Mouse (Mus musculus) c-Kit-negative CD71-positive TER-119-positive erythroid progenitor cells, embryonic 14.5 days (primary cell): ENCODE data around the gene Olfr16.

Experiments used
- DNase-seq: peaks from one replicate; pipeline ENCODE4 v3.0.0-alpha.2; 2013; ENCODE audit warnings: low read depth, low spot score

Gene Olfr16

DNA sequence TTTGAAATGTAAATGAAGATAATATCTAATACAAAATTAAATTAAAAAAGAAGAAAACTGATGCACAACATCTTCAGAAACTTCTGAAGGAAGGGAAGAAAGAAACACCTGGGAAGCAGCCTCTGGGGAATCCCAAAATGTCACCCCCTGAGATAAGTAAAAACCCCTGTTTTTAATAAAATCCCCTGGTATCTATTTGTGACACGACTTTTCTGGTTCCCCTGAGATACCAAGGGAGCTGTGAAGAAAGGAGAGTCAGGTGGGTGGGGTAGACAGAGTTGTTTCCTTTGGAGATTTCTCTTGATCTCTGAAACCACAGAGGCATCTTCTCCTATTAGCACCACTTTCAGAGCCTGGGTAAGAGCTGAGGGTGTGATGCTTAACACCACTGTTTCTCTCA lies at the start of gene Olfr16:
Gene Olfr16 (plus strand): TSS at position 250 of the 400 bp plus-strand sequence.
- no peak for DNase-seq

GRCm38 (mm10) chr1:172903313-172903712 lies 46.9 kb upstream of the Olfr16 start:
- DNase-seq = no peak

DNA sequence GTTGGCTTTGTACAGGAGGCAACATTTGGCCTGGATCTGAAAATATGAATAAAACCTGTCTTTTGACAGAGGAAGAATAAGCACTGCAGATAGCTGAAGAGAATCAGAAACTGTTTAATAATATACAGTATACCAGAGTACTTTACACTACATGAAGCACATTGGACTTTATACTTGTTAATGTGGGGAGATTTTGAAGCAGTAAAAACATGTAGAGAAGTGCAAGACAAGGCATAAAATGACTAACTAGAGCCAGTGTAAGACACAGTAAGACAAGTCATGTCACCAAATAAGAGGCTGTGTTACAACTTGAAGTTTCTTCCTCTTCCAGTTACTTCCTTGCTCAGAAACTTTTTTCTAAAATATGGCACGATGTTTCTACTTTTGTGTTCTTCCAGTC lies 33.1 kb upstream of the Olfr16 start:
- DNase-seq = no peak

DNA sequence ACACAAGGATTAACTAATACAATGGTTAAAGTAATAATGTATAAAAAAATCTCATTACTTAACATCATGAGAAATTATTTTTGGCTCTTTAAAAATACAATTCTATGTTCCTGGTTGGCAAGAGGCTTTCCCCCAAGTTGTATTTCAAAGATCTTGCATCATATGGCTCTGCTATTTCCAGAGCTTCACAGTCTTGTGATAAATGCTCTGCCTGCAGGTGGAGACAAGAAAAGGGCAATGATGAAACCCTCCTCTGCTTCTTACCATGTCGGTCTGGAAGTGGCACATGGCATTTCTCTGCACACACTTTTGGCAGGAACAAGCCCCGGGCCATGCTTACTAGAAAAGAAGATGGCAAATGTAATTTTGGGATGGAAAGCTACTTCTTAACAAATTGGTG lies 31.8 kb upstream of the Olfr16 start:
- no peak for DNase-seq

DNA sequence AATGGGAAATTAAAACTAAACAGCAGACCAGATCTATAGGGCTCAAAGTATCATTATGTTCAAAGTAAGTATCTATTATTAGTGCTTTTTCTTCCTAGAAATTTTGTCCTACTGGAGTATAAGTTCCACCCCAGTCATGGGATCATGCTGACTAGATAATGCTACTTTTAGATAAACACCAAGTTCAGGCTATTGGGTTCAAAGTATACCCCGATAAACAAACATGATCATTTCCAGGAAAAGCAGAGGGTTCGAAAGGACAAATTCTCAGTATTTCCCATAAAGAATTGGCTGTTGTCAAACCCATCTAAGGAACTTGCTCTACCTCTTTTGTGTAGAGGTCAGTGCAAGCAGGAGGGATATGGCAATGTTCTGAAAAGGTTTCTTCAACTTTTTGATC lies 18.0 kb upstream of the Olfr16 start:
- DNase-seq = no peak

DNA sequence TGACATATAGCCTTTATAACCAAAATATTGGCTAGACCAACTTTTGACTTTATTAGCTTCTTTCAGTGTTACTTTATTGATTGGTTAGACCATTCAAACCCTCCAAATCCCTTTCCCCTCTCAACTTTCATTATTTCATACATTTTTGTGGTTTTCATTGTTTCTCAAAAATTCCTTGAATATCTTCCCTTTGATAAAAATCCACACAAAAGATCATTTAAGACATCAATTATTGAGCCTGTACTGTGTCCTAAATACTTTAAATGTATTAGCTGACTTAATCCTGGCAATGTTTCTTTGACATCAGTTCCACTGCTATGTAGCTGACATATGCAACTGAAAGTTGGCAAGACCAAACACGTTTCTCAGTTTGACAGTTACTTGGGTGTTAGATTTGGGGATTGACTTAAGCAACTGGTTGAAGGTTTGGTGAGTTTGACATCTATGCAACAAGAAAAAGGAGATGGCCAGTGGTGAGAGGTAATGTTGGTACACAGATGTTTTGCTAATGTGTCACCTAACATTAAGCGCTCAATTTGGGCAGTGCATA lies 1.0 kb downstream of the Olfr16 start:
- DNase-seq = no peak

DNA sequence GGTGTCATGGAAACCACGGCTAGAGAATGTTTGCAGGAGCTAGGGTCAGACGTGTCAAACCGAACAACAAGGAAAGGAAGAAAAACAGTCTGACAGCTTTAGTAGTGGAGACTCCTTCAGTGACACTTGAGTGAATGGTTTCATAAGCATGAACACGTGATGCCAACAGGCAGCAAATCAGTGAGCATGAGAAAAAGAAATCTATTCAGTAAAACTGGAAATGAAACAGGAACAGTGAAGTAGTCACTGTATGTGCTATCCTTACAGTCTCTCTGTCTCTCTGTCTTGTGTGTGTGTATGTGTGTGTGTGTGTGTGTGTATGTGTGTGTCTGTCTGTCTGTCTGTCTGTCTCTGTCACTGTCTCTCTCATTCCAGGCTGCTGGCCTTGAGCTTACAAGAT lies 5.2 kb downstream of the Olfr16 start:
- no peak for DNase-seq

DNA sequence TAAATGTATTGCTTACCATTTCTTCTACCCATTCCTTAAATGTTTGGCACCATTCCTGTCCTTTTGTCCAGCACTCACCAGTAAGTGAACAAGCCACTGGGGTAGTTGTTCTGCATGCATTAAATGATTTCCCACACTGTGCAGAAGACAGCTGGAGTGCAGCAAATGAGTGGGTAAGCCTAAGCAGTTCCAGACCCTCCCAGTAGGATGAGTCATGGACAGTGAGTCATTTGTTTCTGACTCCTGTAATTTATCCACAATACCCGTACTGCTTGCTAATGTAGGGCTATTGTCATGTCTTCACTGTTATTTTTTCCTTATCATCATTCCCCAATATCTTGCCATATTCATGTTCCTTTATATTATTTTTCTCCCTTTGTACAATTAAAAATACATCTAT lies 10.2 kb downstream of the Olfr16 start:
- no peak for DNase-seq

- DNase-seq = no peak
These were observed 39.8 kb downstream of the Olfr16 start for GRCm38 (mm10) chr1:172989794-172990634.

DNA sequence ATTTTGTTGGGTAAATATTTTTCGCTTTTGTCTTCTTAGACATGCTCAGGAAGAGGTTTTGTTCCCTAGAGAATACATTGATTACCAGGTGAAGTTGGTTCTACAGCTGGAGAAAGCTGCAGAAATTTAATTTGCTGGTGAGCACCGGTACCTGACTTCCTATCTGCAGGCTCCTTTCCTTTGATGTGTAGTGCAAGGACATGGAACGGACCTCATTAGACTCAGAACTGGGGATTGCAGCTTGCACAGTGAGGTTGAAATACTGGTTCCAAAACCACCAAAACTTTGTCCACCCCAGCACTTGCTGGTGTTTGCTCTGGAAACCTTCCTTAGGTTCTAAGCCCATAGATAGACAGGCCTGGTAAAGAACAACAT lies 40.4 kb downstream of the Olfr16 start:
- DNase-seq = no peak
